Mouse (Mus musculus): ENCODE measurements at regions not wholly inside any gene's neighbourhood (a gene's known extent, or its start where the extent isn't known, plus 50 kb on each side); places are given as distances from the start of the nearest gene placed in this dataset.

GRCm38 (mm10) chr16:64391440-64392197 lies 210.6 kb downstream of the Csnka2ip start:
- no peak for DNase-seq (ENCODE audit: low read depth, low spot score)

- no peak for DNase-seq (ENCODE audit: low read depth, low spot score)
These were observed 233.4 kb downstream of the Csnka2ip start for GRCm38 (mm10) chr16:64368608-64369399.

DNA sequence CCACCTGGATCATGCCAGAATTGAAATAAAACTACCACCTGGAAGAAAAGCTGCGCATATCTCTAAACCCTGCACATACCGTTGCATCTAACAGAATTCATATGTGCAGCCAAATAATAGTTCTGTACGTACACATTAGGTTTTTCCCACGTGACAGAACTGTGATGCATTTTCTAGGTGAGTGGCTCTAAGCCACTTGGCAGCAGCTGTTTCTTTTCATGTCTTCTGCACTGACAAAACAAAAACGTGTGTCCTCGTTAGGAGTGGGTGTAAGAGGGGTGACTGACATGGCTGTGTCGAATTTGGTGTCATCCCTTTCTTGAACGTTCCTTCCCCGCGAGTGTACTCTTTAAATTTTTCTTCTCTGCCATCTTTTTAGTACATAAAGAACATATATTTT lies 254.3 kb downstream of the Csnka2ip start:
- DNase-seq (ENCODE audit: low read depth, low spot score): no peak

DNA sequence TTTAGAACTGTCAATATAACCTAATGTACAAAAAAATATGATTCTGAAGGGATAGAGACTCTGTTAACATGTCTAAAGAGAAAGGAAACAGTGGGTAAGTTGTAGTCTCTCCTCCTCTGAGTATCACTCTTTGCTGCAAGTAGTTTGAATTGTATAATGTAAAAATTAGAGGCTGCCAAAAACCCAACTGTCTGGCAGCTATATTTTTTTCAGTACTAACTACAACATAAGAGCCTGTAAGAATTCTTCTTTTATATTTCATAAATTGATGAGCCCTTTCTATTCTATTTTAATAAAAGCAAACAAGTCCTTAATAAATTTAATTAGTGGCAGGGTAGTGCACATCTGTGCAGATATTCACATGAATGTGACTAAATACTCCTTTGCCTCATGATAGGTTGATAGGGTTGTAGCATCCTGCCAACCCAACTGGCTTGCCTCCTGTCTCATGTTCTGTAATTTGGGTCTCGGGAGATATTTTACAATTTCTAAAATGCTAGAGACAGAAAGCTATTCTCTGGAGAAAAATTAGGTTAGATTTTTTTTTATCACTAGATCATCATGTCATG lies 269.2 kb downstream of the Csnka2ip start:
- DNase-seq (ENCODE audit: low read depth, low spot score): no peak

DNA sequence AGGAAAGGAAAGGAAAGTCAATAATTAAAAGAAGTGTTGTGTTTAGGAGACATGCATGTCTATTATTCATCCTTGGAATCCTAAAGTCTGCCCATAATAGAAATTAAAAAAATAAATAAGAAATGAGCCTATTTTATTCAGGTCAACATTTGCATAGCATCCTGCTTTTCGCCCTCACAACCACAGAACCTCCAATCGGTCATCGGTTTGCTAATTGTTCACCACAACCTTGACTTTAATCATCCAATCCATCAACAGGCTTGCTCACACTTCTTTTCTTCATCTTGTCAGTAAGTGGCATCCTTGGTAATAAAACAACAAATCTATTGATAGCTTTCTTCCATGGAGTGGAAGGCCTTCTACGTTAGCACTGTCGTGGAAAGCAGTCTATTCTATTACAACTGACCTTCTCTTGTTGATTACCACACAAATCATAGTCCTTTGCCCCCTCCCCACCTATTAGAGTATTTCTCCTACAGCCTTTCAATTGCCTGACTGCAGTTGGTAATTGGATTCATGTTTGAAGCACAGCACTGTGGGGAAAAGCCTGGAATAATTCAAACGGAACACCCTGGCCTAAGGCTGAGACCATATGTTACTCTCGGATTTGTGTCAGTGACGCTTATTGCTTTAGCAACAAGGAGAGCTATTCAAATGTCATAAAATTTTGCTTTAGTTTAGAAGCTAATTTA lies 269.9 kb downstream of the Csnka2ip start:
- no peak for DNase-seq (ENCODE audit: low read depth, low spot score)

DNA sequence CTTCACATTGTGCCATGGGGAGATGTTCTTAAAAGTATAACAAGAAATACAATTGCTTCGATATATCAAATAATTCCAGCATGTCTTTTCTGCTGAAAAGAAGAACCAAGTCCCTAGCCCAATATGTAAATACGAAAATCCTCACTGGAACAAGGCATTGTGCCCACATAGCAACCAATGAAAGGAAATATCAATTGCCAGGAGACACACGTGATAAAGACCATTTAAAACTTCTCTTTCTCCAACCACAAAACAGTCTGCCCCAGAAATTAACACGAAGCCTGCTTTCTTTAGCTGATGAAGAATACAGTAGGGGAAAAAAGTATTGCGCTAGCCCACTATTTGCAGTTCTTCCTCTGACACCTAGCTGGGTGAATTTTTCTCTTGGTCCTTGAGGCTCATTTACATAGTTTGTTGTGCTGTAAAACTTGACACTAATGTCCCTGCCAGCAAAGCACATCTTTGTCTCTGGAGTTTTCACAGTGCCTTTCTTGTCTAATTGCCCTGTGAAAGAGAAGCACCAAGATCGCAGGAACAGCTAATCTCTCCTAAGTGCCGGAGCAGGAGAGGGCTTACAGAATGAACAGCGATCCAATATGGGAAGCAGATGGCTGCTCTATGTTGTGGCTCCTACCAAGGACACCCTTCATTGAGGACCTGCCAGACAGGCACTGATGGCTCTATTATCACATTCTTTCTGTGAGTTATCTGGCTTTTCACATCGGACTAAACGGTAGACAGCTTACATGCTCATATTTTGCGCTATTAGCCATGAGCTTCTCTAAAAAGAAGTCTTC lies 272.7 kb downstream of the Csnka2ip start:
- no peak for DNase-seq (ENCODE audit: low read depth, low spot score)

GRCm38 (mm10) chr16:64318796-64319493 lies 283.3 kb downstream of the Csnka2ip start:
- DNase-seq (ENCODE audit: low read depth, low spot score): no peak

GRCm38 (mm10) chr16:64316831-64317230 lies 285.4 kb downstream of the Csnka2ip start:
- DNase-seq (ENCODE audit: low read depth, low spot score): no peak

DNA sequence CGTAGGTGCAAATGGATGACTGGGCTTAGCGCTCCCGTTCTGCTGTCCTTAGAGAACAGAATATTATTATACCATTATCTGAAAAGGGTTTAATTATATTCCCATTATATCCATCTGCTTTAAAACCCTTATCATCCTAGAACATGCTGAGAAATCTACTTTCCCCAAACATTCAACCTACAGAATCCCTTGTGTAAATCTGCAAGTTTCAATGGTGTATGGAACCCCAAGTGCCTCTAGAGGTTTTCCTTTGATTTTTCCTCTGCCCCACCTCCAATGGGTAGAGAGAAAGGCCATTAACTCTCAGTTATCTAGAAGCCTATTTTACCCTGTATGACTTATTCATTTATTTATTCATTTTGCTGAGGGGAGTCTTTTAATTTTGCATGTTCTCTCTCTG lies 308.7 kb downstream of the Csnka2ip start:
- no peak for DNase-seq (ENCODE audit: low read depth, low spot score)

DNA sequence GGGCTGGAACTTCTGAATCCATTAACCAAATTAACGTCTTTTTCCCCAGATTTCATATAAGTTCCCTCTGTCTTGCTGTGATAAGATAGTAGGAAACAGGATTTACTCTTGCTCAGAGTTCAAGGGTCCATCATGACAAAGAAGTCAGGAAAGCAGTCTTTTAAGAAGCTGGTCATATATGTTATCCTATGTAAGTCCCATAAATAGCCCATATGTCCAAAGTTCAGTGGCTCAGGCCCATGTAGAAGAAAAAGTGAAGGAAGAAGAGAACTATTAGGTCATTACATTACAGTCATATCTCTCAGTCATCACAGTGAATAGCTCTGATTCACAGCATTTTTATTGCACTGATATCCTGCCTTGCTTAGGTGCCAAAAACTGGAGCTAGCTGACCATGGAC lies 316.9 kb downstream of the Csnka2ip start:
- DNase-seq (ENCODE audit: low read depth, low spot score): no peak

- DNase-seq (ENCODE audit: low read depth, low spot score): no peak
These were observed 326.2 kb downstream of the Csnka2ip start for GRCm38 (mm10) chr16:64275860-64276597.

GRCm38 (mm10) chr16:64275420-64275819 lies 326.8 kb downstream of the Csnka2ip start:
- no peak for DNase-seq (ENCODE audit: low read depth, low spot score)

- no peak for DNase-seq (ENCODE audit: low read depth, low spot score)
These were observed 337.1 kb downstream of the Csnka2ip start for GRCm38 (mm10) chr16:64264960-64265736.

GRCm38 (mm10) chr16:64251155-64251554 lies 351.1 kb downstream of the Csnka2ip start:
- no peak for DNase-seq (ENCODE audit: low read depth, low spot score)

DNA sequence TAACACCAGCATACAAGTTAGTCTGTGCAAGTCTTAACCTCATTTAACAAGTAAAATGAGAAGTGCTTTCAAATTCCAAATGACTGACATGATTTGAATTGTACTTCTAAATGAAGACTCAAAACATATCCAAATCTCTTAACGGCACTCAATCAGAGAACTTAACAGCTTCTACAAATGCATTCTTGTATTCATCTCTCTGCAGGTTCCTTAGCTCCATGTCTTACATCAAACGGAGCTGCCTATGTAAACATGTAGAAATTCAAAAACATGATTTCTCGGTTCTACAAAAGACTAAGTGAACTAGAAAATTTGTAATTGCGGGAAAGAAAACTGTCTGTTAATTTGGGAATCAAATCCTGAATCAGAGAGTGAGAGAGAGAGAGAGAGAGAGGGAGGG lies 353.5 kb downstream of the Csnka2ip start:
- no peak for DNase-seq (ENCODE audit: low read depth, low spot score)

GRCm38 (mm10) chr16:64245942-64246341 lies 356.3 kb downstream of the Csnka2ip start:
- DNase-seq (ENCODE audit: low read depth, low spot score): no peak

DNA sequence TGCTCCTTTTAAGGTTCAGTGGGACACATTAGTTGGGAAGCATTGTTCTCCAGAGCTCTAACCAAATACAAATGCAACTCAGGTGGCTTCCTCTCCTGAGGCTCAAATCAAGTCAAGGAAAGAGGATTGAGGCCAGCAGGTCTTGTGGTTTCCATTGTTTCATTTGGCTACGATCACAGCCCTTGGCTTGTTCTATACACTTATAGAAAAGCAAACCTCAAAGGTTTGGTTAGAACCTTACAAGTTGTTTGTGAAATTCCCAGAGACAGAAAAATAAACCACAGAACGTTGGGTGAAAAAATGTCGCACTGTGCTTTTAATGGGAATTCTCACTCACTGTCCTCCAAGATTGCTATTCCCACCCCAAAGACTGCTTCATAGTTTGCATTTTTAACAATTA lies 360.4 kb upstream of the Epha3 start:
- no peak for DNase-seq (ENCODE audit: low read depth, low spot score)

DNA sequence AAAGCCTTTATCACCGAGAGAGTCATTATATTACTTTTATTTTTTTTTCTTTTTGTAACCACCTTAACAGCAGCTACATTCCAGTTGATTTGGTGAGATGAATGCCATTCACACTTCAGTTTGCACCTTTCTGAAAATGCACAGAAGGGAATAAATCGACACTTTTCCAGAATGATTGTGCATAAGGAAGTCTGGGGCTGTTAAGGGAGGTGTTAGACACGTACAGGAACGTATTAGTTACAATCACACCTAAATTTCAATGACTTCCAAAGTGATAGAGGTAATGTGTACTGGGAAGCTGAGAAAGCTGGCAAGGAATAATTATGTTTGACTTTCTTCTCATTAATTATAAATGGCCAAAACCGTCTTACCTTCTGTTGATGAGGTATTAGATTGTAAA lies 352.7 kb upstream of the Epha3 start:
- no peak for DNase-seq (ENCODE audit: low read depth, low spot score)

- no peak for DNase-seq (ENCODE audit: low read depth, low spot score)
These were observed 347.9 kb upstream of the Epha3 start for GRCm38 (mm10) chr16:64211895-64212294.
